Mouse (Mus musculus) retina, adult 2 months (tissue): ENCODE measurements at regions not wholly inside any gene's neighbourhood (a gene's known extent, or its start where the extent isn't known, plus 50 kb on each side); places are given as distances from the start of the nearest gene placed in this dataset.

Experiments used
- DNase-seq: peaks from one replicate; pipeline ENCODE4 v3.0.0-alpha.2; 2012; ENCODE audit warnings: low read depth, low spot score

DNA sequence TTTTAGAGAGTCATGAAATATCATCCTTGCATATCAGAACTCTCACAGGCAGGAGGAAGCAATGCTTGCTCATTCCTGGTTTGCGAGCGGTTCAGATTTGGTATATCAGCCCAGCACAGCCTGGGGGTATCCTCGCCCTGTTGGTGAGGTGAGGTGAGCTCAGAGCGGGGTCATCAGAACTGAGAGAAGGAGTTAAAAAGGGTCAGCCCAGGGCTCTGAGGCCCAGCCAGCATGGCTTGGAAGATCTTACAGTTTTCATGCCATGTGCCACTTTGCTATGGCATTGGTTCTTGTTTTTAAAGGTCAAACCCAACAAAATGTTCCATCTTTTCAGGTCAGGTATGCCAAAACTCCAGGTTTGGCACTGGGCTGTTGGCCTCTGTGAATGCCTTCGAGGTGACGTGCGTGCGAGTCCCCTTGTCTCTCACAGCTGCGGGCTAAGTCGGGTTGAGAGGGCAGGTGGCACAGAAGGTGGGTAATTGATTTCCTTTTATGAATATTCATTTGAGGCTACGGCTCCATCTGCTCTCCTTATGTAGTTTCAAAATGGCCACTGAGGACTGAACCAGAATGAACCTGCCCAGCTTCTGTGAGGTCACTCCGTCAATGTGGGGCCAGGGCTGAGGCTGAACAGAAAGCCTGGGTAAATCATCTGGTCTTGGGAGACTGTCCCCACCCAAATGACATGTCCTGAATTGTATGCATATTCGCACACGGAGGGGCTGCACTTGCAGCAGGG lies 86.3 kb downstream of the Hhipl2 start:
- DNase-seq, result no peak

DNA sequence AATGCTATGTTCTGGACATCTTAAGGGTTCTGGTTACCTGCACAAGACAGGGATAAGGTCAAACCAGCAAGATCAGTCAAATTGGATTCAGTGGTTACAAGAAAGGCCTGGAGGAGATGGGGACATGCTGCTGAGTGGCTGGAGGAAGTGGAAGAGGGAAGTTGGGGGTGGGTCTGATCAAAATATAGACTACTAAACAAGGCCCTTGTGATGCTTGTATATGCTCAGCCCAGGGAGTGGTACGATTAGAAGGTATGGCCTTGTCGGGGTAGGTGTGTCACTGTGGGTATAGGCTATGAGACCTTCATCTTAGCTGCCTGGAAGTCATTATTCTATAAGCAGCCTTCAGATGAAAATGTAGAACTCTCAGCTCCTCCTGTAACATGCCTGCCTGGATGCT lies 89.9 kb downstream of the Hhipl2 start:
- DNase-seq, result no peak

DNA sequence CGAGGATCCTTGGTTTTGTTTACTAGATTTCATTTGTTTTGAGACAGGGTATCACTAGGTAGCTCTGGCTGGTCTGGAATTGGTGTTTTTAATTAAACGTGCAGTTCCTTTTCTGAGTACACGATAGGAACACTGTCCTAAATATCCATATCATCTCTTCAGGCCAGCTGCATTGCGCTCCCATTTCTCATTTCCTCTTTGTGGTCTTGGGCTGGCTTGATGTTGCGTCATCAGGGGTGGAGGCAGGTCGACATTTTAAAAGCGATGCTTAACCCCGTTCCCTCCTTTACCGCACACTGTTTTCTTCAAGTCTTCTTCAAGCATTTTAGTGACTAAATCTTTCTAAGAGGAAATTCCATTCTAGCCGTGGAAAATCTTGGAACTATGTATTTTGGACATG lies 92.7 kb downstream of the Hhipl2 start:
- no peak for DNase-seq

- no peak for DNase-seq
These were observed 95.9 kb downstream of the Hhipl2 start for GRCm38 (mm10) chr1:183513876-183514275.

GRCm38 (mm10) chr1:183514281-183514983 lies 96.4 kb downstream of the Hhipl2 start:
- DNase-seq, result no peak

DNA sequence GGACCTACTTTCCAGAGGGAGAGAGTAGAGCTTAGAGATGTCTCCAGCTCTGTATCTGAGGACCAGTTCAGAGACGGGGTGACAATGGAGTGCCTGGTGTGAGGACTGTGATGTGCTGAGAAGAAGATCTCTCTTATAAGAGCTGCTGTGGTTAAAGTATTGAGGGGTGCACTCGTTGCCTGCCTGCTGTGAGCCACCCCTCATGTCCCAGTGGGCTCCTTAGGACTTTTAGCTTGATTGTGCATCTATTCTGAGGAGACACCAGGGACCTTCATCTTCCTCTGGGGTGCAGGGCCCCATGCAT lies 96.9 kb downstream of the Hhipl2 start:
- DNase-seq, result no peak

GRCm38 (mm10) chr1:183516167-183516566 lies 98.2 kb downstream of the Hhipl2 start:
- DNase-seq, result no peak

DNA sequence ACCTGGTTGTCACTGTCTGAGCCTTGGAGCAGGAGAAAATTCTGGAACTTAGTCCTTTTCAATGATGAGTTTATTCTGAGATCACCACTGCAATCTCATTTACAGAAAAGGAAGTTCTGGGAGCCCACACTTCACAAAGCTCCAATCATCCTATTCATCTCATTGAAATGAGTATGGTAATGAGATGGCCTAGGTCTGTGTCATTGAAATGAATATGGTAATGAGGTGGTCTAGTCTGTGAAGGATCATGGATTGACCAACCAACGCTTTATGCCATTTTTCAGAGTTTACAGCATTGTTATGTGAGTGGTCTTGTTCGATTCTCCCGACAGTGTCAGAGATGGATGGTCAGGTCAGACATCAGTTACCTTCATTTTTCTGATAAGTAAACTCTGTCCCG lies 99.2 kb downstream of the Hhipl2 start:
- no peak for DNase-seq

- no peak for DNase-seq
These were observed 103.6 kb downstream of the Hhipl2 start for GRCm38 (mm10) chr1:183521569-183521968.

DNA sequence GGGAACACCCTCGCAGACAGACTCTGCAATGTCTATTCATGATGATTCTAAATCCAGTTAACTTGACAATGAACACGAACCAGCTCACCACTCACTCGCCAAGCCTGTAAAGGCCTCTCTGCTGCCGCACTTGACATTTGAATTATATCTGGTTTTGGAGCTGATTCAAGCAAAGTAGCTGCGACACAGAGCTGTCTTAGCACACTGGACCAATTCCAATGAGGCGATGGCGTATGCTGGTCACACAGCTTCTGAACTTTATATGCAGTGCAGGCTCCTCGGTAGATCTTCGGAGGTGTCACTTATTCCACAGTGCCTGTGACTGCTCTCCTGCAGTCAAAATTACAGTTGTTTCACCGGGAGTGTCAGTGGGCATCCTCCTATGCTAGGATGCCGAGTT lies 115.4 kb downstream of the Hhipl2 start:
- DNase-seq, result no peak

DNA sequence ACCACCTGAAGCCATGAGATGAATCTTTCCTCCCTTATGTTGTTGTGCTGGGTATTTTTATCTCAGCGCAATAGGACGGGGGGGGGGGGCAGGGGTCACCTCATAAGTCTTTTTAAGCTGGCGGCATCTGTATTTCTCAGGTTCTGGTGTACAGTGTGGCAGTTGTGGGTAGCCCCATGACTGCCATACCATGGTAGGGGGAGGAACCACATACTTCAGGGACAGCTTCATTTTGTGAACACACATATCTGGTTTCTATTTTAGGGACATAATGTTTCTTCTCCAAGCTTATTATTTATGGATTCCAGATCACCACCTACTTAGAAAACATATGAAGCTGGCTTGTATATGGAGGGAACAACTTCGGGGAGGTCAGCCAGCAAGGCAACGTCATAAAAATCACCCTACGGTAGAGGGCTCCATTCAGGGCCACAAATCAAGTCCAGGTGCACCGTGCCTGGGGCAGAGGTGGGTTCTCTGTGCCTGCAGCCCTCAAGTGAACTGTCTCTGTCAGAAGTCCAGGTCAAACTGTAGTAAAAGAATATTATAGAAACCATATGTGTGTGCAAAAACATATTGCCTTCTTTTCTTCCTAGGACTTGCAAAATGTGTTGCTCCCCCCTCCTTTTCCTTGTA lies 130.9 kb downstream of the Hhipl2 start:
- DNase-seq, result no peak

DNA sequence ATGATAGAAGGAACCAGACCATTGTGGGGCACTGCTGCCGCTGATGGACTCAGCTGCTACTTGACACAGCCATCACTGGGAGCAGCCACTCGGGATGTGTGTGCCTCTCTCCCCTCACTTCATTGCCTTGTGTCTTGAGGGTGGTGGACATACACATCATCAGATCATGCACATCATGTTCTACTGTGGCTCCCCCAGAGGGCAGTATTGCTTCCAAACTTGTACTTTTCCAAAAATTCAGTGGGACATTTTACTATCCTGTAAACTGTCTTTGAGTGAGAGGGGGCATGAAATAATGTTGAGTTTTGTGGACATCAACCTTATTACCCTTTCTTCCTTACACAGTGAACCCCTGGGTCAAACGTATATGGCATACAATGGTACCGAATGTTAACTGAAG lies 134.6 kb downstream of the Hhipl2 start:
- DNase-seq, result no peak

- DNase-seq, result no peak
These were observed 135.2 kb downstream of the Hhipl2 start for GRCm38 (mm10) chr1:183553219-183553618.

DNA sequence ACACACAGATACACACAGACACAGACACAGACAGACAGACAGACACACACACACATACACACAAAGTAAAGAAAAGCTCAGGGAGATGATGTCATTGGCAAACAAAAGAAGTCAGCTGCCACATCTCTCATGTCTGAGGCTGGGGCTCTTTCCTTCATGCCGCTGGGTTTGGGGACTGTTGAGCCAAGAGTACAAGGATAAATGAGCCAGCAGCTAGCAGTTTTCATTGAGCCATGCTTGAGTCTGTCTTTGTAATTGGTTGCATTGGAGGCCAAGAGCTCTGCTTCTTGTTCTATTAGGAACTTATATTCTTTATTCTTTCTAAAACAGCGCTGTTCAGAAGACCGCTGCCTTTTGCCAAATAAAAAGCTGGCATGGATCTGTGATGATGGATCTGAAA lies 144.8 kb downstream of the Hhipl2 start:
- no peak for DNase-seq

GRCm38 (mm10) chr1:183573621-183574585 lies 155.9 kb downstream of the Hhipl2 start:
- DNase-seq, result no peak

DNA sequence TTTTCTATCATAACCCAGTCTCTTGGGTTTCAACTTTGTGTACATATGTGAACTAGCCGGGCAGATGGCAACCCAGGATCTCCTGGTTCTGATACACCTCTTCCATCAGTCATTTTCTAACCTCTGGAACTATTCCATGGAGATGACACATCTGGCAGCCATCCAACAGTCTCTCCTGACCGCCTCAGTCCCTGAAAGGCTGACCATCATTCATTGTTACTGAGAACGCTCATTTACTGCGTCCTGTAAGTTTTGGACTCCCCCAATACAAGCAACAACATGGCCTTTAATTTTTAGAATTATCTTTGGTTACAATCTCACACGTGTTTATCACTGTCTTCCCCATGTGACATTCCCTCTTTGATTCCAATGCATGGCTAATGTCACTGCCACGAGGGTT lies 166.8 kb downstream of the Hhipl2 start:
- no peak for DNase-seq

DNA sequence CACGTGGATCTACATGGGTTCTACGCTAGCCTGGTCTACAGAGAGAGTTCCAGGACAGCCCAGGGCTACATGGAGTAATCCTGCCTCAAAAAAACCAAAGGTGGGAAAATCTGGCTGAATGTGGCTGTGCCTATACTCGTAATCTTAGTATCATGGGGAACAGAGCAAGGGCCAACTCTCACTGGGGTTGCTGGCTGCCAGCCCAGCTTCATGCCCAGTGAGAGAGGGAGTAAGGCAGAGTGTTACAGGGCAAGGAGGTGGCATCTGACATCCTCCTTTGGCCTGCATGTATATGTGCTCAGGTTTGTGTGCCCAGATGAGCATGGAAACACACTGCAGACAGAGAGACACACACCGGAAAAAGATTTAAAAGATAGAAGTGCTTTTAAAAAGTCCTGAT lies 168.4 kb downstream of the Hhipl2 start:
- no peak for DNase-seq

DNA sequence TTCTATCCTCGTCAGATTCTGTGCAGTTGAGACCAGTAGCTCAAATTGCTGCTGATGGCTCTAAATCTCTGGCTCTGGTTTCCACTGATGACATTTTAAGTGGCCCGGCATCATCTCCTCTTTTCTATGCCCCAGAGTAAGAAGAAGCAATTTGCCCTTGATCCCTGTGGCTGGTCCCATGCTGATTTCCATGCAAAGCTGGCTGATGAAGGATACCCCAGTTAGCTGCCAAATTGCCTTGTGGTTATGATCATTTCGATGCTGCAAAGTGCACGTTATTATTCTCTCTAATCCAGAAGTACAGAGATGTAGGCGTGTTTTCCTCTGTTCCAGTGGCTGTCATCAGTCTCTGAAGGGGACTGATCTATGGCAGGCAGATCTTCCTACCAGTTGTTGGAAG lies 177.3 kb downstream of the Hhipl2 start:
- no peak for DNase-seq

- no peak for DNase-seq
These were observed 182.5 kb downstream of the Hhipl2 start for GRCm38 (mm10) chr1:183600466-183600865.

GRCm38 (mm10) chr1:183611966-183612694 lies 194.1 kb downstream of the Hhipl2 start:
- no peak for DNase-seq

DNA sequence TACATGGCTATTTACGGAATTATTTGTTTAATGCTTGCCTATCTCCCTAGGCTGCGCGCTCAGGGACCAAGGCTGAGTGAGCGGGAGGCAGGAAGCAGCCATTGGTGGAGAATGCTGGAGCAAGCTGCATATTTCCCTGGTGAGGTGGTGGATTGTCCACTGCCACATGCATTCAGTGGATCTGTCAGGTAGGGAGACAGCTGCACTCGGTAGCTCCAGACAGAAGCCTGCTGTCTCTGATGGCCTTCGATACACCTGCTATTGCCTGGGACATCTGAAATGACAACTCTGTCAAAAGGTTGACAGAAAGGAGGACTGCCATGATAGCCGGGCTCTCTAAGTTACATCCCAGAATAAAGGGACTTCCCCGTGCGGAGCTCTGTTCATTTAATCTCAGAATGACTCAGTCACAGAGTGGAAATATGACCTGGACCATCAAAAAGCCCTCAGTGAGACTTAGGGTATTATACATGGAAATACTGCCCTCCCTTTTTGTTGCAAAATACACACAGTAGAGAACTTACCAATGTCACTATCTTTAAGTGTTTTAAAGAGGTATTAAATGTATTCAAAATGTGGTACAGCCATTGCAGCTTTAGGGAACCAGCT lies 201.5 kb downstream of the Hhipl2 start:
- DNase-seq, result no peak
